Mouse (Mus musculus) skeletal muscle tissue, postnatal 0 days (tissue): Measurements from ENCODE around the gene Gm4064. TPM values are rescaled to one million over a fixed set of nuclear protein-coding genes. Genes with fewer than 3 reads are reported as not detected.

Experiments used
- polyA plus RNA-seq: library from polyadenylated mRNA; unstranded; fragments of >200 nt; fragmentation: Nextera tagmentation; extraction: Ambion mirVana; gene quantifications from 2 replicates; pipeline ENCODE4 v1.2.1, GENCODE M21; 2015

The Gm4064 gene
- not detected in 2 replicates for polyA plus RNA-seq

DNA sequence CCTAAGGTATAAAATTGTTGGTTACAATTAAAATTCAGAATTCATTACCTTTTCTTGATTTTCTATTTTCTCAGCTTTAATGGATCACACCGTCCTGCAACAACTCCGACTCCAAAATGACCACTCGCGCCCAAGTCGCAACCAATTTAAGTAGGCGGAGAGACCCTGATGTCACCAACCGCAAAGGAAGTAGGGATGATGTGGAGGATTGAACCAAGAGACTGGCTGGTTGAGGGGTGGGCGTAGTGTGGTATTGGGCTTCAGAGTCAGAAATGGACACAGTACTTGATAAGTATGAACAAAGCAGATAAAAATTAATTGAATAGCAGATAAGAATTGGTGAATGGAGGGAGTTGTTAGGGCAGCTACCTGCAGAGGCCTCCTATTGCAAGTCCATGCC lies at the start of gene Gm4064:
Gm4064 (minus strand) TSS at position 101 of the 400 bp plus-strand sequence.

DNA sequence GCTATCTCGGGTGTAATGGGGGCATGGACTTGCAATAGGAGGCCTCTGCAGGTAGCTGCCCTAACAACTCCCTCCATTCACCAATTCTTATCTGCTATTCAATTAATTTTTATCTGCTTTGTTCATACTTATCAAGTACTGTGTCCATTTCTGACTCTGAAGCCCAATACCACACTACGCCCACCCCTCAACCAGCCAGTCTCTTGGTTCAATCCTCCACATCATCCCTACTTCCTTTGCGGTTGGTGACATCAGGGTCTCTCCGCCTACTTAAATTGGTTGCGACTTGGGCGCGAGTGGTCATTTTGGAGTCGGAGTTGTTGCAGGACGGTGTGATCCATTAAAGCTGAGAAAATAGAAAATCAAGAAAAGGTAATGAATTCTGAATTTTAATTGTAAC lies 34.4 kb upstream of the Gm4064 start, which contains the start of the genes Rbmy and Gm10256:
Rbmy (plus strand) TSS at position 301 of the 400 bp plus-strand sequence.
Gm10256 (plus strand) TSS at position 320 of the 400 bp plus-strand sequence.

Other genes with a start within 250 kb of the Gm4064 start
- gene H2al2c, start 197.1 kb downstream of the Gm4064 start, polyA plus RNA-seq, result not detected in 2 replicates
- gene Sry, start 132.5 kb downstream of the Gm4064 start, polyA plus RNA-seq, result not detected in 2 replicates
- gene H2al2b, start 75.5 kb downstream of the Gm4064 start, polyA plus RNA-seq, result not detected in 2 replicates
- not detected in 2 replicates for gene Rbmy, start 34.5 kb upstream of the Gm4064 start, polyA plus RNA-seq
- gene Gm10256, start 34.5 kb upstream of the Gm4064 start, polyA plus RNA-seq, result not detected in 2 replicates
- gene Gm10352, start 104.8 kb upstream of the Gm4064 start, polyA plus RNA-seq, result not detected in 2 replicates
- gene Gm29289, start 136.4 kb upstream of the Gm4064 start, polyA plus RNA-seq, result not detected in 2 replicates